Mouse (Mus musculus) cortical plate, adult 2 months (tissue): ENCODE data around the gene Atp6ap2.
A peak's percentile ranks its signal among the peaks of the same experiment; 100 is the strongest.

Source experiments
- CTCF ChIP-seq: fragments of 200-500 bp; IDR thresholded peaks from 2 replicates; pipeline ENCODE4 v1.5.1; 2011; ENCODE audit warnings: mild to moderate bottlenecking, control low read depth, low read length; ENCODE audit not compliant: insufficient read depth; ENCODE audit errors: extremely low read depth
- POLR2A ChIP-seq: fragments of 200-500 bp; IDR thresholded peaks from 2 replicates; pipeline ENCODE4 v1.6.1; 2011; ENCODE audit warnings: mild to moderate bottlenecking, low read length, control low read depth; ENCODE audit not compliant: insufficient read depth; ENCODE audit errors: extremely low read depth

- TF ChIP-seq CTCF = no peak
- TF ChIP-seq POLR2A = peak; percentile 91
These were observed at the start of gene Atp6ap2 for GRCm38 (mm10) chrX:12587192-12587957.
